Mouse (Mus musculus): ENCODE data around the gene Irx2. TPM values are rescaled to one million over a fixed set of nuclear protein-coding genes. Genes with fewer than 3 reads are reported as not detected.

The Irx2 gene
- polyA plus RNA-seq, 1 experiment from 2014 or later = 41.5 TPM

DNA sequence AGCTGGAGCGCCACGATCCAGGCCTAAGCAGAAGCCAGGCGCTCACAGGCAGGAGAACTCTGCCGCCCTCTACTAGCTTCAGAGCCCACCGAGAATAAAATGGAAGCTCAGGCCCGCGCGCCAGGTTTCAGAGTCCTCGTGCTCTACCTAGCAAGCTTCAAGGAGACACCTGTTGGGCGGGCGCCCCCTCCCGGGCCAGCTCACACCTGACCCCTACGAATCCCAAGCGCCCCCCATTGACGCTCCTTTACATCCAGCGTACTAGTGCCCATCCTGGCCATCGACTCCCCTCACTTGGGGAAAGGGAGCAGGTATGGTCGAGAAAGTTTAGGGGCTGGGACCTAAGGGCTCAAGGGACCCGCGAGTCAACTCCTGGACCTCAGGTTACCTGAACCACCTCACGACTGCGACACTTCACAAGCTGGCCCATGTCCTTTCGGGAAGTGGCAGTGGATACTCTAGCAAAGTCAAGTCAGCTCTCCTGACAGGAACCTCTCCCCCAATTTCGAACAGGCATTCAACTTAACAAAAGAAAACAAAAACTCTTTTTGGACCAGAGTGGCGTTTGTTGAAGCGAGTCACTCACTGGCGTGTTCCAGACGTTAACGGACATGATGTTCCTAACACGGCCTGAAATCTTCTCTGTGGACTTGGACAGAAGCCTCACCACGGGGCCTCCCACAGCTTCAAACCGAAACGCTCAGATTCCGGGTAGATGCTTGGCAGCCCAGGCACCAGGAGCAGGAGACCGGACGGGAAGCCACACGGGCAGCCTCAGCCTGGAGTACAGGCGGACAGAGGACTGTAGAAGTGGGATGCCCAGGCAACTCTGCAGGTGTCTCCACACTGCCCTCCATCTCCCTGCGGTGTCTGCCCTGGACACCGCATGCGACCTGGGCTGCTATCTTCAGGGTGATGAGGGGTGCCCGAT lies 964 bp upstream of the Irx2 start:
- Histone ChIP-seq H3K9ac (peak overlapping the region; percentile 51), H3K36me3 (replicated peaks) (no peaks in the 10 kb centered on the region), H3K9me3 (no peaks in the 10 kb centered on the region), H3K4me3 (peak overlapping the region; percentile 57), H3K27ac (peak overlapping the region; percentile 92), H3K27me3 (replicated peaks) (peaks cover 32% of the 10 kb centered on the region), H3K4me1 (peaks cover 39% of the 10 kb centered on the region), H3K4me2 (peak overlapping the region; percentile 69)
- ATAC-seq (replicated peaks) = peak; percentile 28; the same call in 1 of the 2 replicates
- under 1% methylated on average over 42 of the region's 42 CpGs for WGBS

DNA sequence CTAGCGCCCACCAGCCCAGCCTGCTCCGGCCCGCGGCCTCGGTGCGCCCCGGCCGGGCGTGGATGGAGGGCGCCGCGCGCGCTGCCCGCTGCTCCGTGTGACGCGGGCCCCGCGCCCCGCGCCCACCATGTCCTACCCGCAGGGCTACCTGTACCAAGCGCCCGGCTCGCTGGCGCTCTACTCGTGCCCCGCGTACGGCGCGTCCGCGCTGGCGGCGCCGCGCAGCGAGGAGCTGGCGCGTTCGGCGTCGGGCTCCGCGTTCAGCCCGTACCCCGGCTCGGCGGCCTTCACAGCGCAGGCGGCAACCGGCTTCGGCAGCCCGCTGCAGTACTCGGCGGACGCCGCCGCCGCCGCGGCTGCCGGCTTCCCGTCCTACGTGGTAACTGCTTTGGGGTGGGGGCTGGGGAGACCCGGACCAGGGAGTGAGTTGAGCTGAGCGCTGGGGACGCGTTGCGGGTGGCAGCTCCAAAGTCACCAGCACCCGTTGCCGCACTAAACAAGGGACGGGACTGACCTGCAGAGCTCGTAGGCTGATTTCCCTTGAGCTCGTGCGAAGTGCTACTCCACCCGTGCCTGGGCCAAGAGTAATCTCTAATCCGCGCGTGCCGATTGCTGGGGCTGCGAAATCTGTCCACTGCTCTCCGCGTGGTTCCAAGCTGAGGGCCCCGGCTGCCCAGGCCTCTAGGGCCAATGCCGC lies 463 bp downstream of the Irx2 start:
- Histone ChIP-seq H3K4me2 (peak overlapping the region; percentile 69), H3K4me3 (peak overlapping the region; percentile 57), H3K4me1 (peaks cover 34% of the 10 kb centered on the region), H3K27me3 (replicated peaks) (peaks cover 23% of the 10 kb centered on the region), H3K9ac (peak overlapping the region; percentile 78), H3K9me3 (no peaks in the 10 kb centered on the region), H3K36me3 (replicated peaks) (no peaks in the 10 kb centered on the region), H3K27ac (peak overlapping the region; percentile 92)
- WGBS = under 1% methylated on average over 86 of the region's 88 CpGs
- peak; percentile 37 for ATAC-seq (replicated peaks)

DNA sequence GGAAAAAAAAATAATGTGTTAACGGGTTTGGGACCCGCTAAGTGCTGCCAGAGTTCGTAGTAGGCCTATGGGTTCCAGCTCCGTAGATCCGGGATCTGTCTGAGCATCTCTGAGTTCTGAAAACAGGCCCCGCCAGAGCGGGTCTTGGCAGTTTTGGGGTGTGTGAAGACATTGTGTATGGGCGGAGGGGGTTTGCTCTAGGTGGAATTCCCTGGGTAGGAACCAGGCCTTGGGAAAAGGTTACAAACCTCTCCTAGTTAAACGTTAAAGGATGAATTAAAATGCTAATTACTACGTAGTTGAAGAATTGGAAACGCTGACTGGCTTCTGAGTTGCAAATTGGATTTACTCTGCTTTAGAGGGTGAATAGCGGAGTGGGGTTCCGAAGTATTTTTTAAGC lies 1.2 kb downstream of the Irx2 start:
- Histone ChIP-seq H3K4me3 (peak overlapping the region; percentile 57), H3K36me3 (replicated peaks) (no peaks in the 10 kb centered on the region), H3K9me3 (no peaks in the 10 kb centered on the region), H3K9ac (peak overlapping the region; percentile 78), H3K4me2 (peak overlapping the region; percentile 69), H3K27ac (peak overlapping the region; percentile 92), H3K4me1 (peaks cover 36% of the 10 kb centered on the region), H3K27me3 (replicated peaks) (peaks cover 25% of the 10 kb centered on the region)
- under 1% methylated on average over 13 of the region's 13 CpGs for WGBS
- ATAC-seq (replicated peaks) = no peak

DNA sequence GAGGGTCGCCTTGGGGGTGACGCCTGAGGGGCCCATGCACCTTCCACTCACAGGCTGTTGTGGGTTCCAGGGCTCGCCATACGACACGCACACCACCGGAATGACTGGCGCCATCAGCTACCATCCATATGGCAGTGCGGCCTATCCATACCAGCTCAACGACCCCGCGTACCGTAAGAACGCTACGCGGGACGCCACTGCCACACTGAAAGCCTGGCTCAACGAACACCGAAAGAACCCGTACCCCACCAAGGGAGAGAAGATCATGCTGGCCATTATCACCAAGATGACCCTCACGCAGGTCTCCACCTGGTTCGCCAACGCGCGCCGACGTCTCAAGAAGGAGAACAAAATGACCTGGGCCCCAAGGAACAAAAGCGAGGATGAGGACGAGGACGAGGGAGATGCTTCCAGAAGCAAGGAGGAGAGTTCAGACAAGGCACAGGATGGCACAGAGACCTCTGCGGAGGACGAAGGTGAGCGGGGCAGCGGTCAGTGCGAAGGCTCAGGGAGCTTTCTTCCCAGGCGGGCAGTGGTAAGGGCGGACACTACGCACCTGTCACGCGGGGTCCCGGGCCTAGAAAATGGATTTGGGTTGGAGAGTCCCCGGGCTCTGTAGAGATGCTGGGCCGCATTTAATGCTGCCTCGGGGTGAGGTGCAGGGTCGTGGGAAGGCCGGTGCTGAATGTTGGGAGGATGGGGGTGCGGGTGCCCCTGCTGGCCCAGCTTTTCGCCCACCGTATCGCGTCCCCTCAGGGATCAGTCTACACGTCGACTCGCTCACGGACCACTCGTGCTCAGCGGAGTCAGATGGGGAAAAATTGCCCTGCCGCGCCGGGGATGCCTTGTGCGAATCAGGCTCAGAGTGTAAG lies 2.1 kb downstream of the Irx2 start:
- Histone ChIP-seq H3K4me1 (peaks cover 41% of the 10 kb centered on the region), H3K9ac (peak overlapping the region; percentile 78), H3K27me3 (replicated peaks) (peaks cover 31% of the 10 kb centered on the region), H3K4me3 (peak overlapping the region; percentile 57), H3K36me3 (replicated peaks) (no peaks in the 10 kb centered on the region), H3K4me2 (peak overlapping the region; percentile 69), H3K27ac (peak overlapping the region; percentile 92), H3K9me3 (no peaks in the 10 kb centered on the region)
- no peak for ATAC-seq (replicated peaks)
- 2% methylated on average over 60 of the region's 60 CpGs for WGBS

DNA sequence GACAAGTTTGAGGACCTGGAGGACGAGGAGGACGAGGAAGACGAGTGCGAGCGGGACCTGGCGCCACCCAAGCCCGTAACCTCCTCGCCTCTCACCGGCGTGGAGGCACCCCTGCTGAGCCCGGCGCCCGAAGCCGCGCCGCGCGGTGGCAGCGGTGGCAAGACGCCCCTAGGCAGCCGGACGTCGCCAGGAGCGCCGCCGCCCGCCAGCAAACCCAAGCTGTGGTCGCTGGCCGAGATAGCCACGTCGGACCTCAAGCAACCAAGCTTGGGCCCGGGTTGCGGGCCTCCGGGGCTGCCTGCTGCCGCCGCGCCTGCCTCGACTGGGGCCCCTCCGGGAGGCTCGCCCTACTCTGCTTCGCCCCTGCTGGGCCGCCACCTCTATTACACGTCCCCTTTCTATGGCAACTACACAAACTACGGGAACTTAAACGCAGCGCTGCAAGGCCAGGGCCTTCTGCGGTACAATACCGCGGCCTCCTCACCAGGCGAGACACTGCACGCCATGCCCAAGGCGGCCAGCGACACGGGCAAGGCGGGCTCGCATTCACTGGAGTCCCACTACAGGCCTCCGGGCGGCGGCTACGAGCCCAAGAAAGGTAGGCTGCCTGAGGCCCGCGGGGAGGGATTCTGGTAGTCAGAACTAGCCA lies 2.9 kb downstream of the Irx2 start:
- Histone ChIP-seq H3K36me3 (replicated peaks) (no peaks in the 10 kb centered on the region), H3K9me3 (no peaks in the 10 kb centered on the region), H3K4me3 (peak overlapping the region; percentile 57), H3K27ac (peak overlapping the region; percentile 92), H3K27me3 (replicated peaks) (peaks cover 28% of the 10 kb centered on the region), H3K9ac (peak overlapping the region; percentile 78), H3K4me2 (peak overlapping the region; percentile 69), H3K4me1 (peaks cover 46% of the 10 kb centered on the region)
- no peak for ATAC-seq (replicated peaks)
- under 1% methylated on average over 61 of the region's 62 CpGs for WGBS

DNA sequence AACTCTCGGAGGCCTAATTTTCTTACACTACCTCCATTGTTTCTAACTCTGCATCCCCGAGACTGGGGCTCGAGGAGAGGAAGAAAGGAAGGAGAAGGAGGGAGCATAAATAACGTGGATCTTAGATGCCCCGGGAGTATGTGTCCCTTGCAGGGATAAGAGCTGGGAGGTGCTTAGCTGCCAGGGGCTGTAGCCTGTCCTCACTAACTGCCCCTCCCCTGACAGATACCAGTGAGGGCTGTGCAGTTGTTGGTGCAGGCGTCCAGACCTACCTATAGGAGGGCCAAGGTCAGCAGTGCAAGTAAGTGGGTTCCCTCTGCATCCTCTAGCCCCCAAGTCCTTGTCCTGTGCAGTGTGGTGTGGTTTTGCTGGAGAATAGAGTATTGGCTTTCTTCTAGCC lies 3.7 kb downstream of the Irx2 start:
- no peaks in the 10 kb centered on the region for H3K9me3 ChIP-seq
- peaks cover 34% of the 10 kb centered on the region for H3K27me3 ChIP-seq (replicated peaks)
- peak overlapping the region; percentile 78 for H3K9ac ChIP-seq
- peak overlapping the region; percentile 57 for H3K4me3 ChIP-seq
- H3K36me3 ChIP-seq (replicated peaks) = no peaks in the 10 kb centered on the region
- ATAC-seq (replicated peaks) = no peak
- peak overlapping the region; percentile 69 for H3K4me2 ChIP-seq
- WGBS = 8% methylated on average over 6 of the region's 6 CpGs
- peak overlapping the region; percentile 92 for H3K27ac ChIP-seq
- H3K4me1 ChIP-seq = peaks cover 49% of the 10 kb centered on the region

DNA sequence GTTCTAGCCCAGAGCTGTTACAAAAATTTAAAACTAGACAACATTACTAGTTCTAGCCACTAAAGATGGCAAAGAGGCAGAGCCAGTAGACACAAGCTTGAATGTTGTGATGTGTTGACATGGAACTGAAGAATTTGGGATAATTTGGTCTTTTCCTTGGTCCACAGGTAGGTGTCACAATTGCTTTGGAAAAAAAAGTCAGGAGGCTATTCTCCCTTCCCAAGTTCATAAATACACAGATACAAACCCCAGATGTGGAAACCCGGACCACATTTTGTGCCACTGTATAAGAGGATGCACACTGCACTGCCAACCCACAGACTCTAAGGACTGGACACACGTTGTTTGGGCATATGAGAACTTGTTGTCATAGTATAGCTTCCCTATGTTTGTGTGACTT lies 4.5 kb downstream of the Irx2 start:
- H3K9ac ChIP-seq = peak overlapping the region; percentile 78; the same call in 1 of the 2 replicates
- peaks cover 35% of the 10 kb centered on the region for H3K27me3 ChIP-seq (replicated peaks)
- no peaks in the 10 kb centered on the region for H3K36me3 ChIP-seq (replicated peaks)
- 23% methylated on average over 2 of the region's 2 CpGs for WGBS
- H3K9me3 ChIP-seq = no peaks in the 10 kb centered on the region
- peak overlapping the region; percentile 57 for H3K4me3 ChIP-seq
- H3K4me2 ChIP-seq = peak overlapping the region; percentile 69
- H3K4me1 ChIP-seq = peaks cover 46% of the 10 kb centered on the region
- H3K27ac ChIP-seq = 0 out of 2 replicates have a peak overlapping the region, but pooled peaks have one; percentile 92
- ATAC-seq (replicated peaks) = no peak

DNA sequence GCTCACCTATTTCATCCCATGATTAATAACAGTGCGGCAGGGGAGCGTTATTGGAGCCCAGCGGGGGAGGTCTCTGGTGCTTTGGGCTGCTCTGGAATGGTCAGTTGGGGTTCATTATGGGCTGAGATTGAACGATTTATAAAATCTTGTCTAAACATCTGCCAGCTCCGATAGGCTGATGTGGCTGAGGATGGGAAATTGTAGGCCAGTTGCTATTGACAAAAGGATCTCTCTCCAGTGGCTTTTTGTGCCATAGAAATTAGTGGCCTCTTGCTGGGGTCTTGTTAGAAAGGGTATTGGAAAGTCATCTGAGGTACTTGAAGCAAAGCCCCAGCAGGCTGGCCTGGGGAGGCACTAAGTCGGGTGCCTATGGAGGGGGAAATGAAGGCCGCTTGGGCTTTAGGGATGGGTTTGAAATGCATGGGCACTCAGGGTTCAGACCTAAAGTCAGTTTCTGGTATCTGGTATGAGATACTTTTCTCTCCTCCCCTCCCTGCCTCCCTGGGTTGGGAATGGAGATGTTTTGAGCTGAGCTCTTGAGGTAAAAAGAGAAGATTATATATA lies 6.2 kb downstream of the Irx2 start:
- peaks cover 50% of the 10 kb centered on the region for H3K4me1 ChIP-seq
- no peak for ATAC-seq (replicated peaks)
- no peaks in the 10 kb centered on the region for H3K36me3 ChIP-seq (replicated peaks)
- H3K4me2 ChIP-seq = peak overlapping the region; percentile 44
- peak overlapping the region; percentile 18; the same call in 1 of the 2 replicates for H3K9ac ChIP-seq
- H3K9me3 ChIP-seq = no peaks in the 10 kb centered on the region
- peak overlapping the region; percentile 21 for H3K4me3 ChIP-seq
- H3K27ac ChIP-seq = peak overlapping the region; percentile 49; the same call in 1 of the 2 replicates
- peaks cover 35% of the 10 kb centered on the region for H3K27me3 ChIP-seq (replicated peaks)
- 24% methylated on average over 7 of the region's 7 CpGs for WGBS

DNA sequence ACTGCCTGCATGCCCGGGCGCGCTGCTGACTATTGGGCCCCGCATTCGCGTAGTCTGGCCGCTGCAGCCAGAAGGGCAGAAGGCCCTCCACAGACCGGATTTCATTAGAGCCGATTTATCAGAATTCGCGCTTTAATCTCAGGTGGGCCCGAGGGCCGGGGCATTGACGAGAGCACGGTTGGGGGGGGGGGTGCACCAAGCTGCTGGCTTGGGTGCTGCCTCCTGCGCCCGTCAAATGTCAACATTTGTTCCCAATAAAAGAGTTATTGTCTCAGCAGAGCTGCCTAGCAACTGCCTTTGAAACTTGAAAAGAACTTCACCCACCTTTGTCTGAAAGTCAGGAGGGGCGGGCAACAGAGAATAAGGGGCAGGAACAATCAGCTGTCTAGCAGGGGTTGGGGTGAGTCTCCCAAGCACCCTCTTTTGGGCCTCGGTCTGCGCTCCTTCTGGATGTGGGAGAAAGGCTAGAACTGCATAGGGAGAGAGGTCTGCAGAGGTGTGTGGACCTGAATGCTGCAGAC lies 7.8 kb downstream of the Irx2 start:
- Histone ChIP-seq H3K4me2 (peak overlapping the region; percentile 35), H3K27me3 (replicated peaks) (peaks cover 48% of the 10 kb centered on the region), H3K9ac (no peak overlapping the region), H3K4me3 (peak overlapping the region; percentile 16), H3K36me3 (replicated peaks) (no peaks in the 10 kb centered on the region), H3K9me3 (no peaks in the 10 kb centered on the region), H3K27ac (peak overlapping the region; percentile 30; the same call in 1 of the 2 replicates), H3K4me1 (peaks cover 50% of the 10 kb centered on the region)
- 4% methylated on average over 20 of the region's 20 CpGs for WGBS
- ATAC-seq (replicated peaks) = no peak

DNA sequence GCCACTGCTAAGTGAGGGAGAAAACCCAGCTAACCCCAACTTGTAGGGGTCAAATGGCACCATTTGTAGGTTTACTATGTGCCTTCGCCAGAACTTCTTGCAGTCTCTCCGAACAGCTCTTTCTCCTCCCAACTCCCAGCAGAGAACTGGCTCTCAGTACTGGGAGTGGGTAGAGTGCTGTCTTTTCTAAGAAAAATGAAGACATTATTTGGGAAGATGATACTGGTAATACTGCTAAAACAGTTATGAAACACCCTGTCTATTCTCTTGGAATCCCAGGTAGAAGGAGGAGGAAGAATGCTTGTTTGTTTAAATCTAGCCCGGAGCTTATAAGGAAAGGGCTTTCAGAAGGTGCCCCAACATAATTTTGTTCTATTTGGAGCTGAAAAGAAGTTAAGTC lies 8.9 kb downstream of the Irx2 start:
- ATAC-seq (replicated peaks) = no peak
- Histone ChIP-seq H3K36me3 (replicated peaks) (no peaks in the 10 kb centered on the region), H3K4me1 (peaks cover 45% of the 10 kb centered on the region), H3K27ac (no peak overlapping the region), H3K9me3 (no peaks in the 10 kb centered on the region), H3K4me3 (no peak overlapping the region), H3K27me3 (replicated peaks) (peaks cover 50% of the 10 kb centered on the region), H3K4me2 (0 out of 2 replicates have a peak overlapping the region, but pooled peaks have one; percentile 5), H3K9ac (no peak overlapping the region)
- WGBS = 32% methylated on average over 3 of the region's 3 CpGs

All from midbrain, embryonic 15.5 days (tissue).